Mouse (Mus musculus): ENCODE measurements at regions not wholly inside any gene's neighbourhood (a gene's known extent, or its start where the extent isn't known, plus 50 kb on each side); places are given as distances from the start of the nearest gene placed in this dataset.
A peak's percentile ranks its signal among the peaks of the same experiment; 100 is the strongest.

DNA sequence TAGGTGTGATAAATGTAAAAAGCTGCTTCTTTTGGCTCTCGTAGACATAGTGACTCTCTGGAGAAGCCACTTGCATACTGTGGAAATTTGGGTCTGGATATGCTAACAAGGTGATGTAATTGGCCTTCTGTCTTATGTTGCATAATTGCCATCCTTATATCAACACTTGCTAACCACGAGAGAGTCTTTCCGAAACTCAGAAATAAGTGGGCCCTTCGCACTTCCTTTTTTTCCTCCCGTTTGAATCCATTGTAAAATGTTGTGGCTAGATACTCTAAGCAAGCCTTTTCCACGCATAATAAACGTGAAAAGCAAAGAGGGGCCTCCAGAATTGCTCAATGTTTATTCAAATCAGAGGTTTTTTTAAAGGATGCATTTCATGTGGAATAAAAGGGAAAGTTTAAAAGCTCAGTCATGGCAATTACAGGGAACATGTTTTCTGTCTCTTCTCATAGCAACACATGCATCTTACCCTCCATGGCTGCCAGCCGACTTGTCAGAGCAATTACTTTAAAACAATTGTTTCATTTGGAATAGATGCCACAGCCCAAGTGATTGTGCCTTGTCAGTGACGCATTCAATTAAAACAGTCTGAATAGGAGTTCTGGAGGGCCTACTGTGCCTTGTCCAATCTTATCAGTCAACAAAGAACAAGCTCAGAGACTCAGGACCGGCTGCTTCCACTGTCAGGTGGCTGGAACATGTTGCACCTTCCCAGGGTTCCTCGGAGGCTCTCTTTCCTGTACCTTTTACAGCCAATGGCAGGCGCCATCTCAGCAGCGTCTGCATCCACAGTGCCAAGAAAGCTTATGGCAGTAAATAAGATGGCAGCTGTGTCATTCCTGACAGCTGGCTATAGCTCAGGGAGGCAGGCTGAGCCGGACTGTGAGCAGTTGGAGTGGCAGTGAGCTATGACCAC lies 680.7 kb downstream of the Stpg2 start:
- peak in 1 of 2 experiments; percentile 2 for DNase-seq (ENCODE audit: low spot score in 2 of 2)

DNA sequence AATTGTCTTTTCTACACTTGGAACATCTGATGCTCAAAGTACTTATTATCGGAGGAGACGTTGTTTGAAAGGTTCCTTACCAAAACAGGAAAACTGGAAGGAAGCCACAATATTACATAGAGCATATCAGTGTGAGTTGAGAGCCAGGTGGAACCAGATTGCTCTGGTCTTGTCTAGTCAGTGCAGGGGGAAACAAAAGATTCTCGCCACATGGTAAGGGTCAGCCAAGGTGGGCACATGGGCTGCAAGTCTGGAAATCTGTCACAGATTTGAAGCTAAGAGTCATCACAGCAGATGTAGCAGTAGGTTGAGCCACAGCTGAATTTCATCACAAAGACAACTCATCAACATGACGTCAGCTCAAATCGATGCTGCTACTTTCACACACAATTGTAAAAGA lies 681.8 kb downstream of the Stpg2 start:
- no peak for DNase-seq (ENCODE audit: low spot score in 2 of 2)

DNA sequence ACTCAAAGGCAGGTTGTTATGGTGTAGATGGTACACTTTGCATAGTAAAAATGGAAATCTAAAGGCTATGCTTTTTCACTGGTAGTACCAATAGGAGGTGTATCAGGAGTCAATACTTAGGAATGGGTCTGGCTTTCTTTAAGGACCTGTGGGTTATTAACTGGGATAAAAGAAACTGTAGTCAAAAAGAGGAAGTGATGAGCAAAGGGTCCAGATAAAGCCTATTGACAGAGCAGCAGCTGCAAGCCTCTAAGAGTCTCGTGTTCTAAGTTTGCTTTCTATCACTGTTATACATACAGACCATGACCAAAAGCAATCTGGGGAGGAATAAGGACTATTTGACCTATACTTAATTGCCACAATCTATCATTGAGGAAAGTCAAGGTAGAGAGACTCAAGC lies 683.0 kb downstream of the Stpg2 start:
- DNase-seq (ENCODE audit: low spot score in 2 of 2) = no peak

DNA sequence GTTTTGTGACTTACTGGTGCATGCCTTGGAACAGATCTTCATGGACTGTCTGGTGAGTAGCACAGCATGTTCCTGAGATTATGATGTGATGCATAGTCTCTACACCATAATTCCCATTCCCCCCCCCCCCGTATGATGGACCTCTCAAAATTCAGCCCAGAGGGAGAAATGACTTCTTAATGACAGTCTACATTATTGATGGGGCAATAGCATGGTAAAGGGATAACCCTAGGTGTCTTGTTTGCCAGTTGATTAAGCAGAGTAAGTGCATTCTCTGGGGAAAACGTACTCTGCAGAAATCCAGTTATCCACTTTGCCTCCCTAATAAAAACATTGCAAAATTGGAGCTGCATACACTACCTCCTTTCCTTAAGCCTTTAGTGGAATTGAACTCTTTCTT lies 684.7 kb downstream of the Stpg2 start:
- no peak for DNase-seq (ENCODE audit: low spot score in 2 of 2)

DNA sequence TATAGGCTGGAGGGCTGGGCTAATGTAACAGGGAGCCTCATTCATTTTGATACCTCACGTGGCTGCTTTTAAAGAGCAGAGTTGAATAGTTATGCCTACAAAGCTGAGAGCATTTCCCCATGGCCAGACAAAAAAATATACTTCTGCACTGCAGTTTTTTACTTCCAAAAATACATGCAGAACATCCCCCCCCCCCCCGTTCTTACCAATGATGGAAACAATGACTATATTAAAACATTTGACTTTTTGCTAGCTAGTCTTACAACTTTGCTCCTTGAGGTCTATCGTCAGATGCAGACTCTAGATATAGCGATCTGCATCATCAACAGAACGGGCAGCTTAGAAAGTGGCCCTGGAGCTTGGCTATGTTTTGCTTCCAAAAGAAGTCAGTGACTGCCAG lies 692.4 kb downstream of the Stpg2 start:
- DNase-seq (ENCODE audit: low spot score in 2 of 2) = no peak

DNA sequence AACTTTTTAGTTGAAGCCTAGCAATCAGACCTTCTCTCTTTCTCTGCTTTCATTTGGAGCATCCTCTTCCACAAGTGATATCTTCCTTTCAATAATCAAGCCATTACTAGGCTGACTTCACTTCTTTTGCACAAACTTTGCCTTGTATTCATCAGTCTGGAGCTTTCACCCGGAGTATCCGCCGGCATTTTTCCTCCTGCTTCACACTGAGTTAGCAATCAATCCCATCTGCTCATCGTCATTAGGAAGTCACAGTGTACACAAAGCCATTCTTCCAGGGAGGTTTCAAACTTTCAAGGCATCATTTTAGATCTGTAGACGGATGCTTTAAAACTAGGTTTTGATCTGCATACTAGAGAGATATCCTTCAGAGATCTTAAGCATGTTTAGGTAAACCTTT lies 693.7 kb downstream of the Stpg2 start:
- no peak for DNase-seq (ENCODE audit: low spot score in 2 of 2)

DNA sequence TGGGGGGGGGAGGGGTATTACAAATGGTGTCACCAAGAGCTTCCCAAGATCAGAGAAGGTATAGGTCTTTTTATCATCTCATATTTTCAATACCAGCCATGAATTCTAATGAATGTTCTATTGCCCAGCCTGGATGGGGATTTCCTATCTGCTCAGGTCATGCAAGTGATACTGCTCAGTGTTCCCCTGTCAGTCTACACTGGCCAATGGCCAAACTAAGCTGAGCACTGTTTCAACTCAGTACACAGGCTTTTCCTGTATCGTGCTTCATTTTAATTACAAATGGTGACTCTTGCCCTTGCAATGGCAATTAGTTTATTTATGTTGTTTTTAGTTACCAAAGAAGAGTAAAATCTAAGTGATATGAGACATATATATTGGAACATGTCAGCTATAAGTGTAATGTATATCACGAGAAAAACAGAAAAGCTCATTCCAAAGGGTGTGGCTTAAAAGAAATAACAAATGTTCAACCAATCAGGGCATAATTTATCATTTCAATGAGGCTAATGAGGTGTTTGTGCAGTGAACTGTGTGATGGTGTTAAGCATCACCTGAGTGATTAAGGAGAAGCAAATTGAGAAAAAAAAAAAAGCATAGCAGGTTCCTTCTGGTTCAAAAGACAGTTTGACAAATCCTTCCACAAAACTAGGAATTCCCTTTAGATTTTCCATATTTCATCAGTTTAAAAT lies 708.3 kb downstream of the Stpg2 start:
- DNase-seq (ENCODE audit: low spot score in 2 of 2) = no peak

DNA sequence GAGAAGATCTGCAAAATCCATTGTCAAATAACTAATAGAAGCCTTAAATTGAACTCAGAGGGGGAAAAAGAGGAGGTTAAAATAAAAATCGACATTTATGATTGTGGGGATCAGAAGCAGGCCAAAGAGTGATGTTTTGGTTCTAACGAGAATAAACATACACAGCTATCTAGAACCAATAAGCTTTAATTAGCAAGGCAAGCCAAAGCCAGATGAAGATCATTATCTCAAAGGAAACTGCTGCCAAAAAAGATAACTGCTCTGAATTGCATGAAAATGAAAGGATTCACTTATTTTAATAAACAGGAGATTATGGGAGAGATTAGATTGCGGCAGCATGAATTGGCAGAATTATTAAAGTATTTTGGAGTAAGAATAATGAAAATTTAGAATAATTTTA lies 716.8 kb downstream of the Stpg2 start:
- no peak for DNase-seq (ENCODE audit: low spot score in 2 of 2)

DNA sequence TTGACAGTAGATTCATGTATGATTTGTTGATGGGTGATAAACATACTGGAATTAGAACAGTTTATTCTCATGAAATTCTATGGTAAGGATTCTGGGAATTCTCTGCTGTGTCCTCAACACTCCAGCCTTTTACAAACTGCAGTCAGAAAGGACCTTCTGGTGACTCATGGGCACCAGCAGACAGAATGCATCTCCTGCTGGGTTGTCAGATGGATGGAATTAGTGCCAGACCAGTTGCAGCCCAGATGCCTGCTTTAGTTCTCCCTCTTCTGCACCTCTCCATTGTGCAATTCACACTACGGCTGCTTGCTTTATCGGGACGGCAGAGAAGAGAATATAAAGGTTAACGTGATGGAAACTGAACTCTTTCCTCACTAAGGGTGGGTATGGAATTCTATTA lies 727.5 kb downstream of the Stpg2 start:
- no peak for DNase-seq (ENCODE audit: low spot score in 2 of 2)

DNA sequence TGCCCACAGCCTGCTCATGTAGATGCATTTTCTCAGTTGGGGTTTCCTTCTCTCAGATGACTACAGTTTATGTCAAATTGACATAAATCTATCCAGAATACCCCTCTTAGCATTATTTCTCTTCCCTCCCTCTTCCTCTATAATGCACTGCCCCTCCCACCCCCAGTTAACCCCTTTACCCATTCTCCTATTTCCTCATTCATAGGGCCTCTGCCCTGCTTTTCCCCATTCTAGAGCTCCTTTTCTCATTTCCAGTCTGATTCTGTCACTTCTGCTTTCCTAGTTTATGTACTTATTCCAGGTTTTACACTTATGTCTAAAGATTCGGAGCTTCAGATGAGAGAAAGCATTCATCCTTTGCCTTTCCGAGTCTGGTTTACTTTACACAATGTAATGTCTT lies 740.7 kb downstream of the Stpg2 start:
- DNase-seq (ENCODE audit: low spot score in 2 of 2) = no peak

DNA sequence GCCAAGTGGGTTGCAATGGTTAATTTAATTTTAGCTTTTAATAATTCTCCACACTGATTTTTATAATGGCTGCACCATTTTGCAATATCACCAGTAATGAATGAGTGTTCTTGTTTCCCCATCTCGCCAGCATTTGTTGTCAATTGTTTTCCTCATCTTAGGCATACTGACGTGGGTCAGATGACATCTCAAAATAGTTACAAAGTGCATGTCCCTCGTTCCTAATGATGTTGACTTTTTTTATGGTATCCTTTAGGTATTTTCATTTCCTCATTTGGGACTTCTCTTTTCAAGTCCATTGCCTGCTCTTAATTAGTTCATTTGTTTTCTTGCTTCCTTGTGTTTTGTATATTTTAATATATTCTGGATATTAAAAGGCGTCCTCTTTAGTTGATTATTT lies 741.8 kb downstream of the Stpg2 start:
- no peak for DNase-seq (ENCODE audit: low spot score in 2 of 2)

DNA sequence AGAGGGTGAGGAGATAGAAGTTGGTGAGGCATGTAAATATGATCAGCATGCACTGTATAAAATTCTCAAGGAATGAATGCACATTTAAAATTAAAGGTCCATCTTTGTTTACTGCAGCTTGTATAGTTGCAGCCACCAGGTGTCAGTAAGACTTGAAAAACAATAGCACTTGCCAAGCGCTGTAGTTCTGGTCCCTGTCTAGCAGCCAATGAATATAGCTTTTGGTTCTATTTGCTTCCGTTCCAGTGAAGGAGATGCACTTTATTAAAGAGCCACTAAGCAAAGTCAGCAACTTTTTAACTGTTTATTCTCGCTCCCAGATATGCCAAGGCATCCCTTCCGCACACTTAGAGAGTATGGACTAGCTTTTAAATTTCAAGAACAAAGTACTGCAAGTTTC lies 743.6 kb downstream of the Stpg2 start:
- peak in 1 of 2 experiments; percentile 2 for DNase-seq (ENCODE audit: low spot score in 2 of 2)

DNA sequence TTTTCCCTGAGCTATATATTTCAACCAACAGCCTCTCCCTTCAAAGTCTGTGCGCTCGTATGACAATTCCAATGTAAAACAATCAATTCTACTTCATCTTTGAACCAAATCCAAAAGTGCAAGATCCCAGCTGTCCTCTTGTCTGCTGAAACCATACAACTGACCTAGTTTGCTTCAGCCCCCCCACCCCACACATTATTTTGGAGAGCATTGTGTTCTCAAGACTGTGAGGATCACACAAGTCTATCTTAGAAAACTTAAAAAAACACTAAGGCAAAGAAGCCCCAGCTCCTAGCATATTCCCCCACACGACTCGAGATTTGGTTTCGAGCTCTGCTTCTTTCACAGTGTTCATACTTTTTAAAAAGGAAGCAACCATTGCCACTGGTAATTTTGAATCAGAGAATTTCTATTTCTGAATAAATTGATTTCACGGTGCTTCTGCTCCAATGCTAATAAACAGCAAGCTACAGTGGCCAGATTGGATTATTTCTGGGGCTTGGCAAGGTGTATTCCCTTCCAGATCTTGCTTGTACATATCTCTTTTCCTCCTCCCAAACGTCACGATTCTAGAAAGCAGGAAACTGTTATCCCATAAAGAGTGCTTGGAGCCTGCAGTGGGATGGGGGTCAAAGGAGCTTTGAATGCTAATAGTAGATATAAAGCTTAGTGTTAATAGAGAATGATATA lies 744.7 kb downstream of the Stpg2 start:
- no peak for DNase-seq (ENCODE audit: low spot score in 2 of 2)

DNA sequence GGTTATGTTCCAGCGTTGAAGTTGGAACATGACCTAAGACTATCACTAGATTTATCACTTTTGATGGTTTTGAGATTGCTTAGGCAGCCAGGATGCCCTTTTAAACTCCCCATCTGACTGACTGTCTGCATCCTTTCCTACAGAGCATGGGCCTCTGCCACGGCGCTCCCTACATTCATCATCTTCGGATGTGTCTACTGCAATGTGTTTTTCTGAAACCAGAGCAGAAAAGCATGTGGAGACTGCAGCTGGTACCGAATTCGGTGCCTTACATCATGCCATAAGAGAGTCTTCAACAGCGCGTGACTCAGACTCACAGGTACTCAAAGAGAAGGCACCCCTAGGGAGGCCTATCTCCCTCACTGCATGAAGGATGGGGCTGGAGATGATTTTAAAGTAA lies 746.0 kb downstream of the Stpg2 start:
- no peak for DNase-seq (ENCODE audit: low spot score in 2 of 2)

DNA sequence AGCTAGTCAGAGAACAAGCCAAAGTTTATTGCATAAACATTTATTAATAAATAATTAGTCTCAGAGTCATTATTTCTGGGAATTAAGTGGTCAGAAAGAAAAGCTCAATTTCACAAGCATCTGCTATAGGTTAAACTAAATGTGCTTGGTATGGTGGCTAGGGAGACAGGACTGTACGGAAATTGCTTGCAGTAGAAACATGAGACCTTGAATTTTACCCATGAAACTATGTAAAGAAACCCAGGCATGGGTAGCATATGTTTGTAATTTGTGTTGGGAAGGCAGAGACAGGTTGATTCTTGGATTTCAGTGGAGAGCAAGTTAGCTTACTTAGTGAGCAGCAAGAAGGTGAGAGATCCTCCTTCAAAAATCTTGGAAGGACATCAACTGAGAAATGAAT lies 772.7 kb downstream of the Stpg2 start:
- DNase-seq (ENCODE audit: low spot score in 2 of 2) = no peak

DNA sequence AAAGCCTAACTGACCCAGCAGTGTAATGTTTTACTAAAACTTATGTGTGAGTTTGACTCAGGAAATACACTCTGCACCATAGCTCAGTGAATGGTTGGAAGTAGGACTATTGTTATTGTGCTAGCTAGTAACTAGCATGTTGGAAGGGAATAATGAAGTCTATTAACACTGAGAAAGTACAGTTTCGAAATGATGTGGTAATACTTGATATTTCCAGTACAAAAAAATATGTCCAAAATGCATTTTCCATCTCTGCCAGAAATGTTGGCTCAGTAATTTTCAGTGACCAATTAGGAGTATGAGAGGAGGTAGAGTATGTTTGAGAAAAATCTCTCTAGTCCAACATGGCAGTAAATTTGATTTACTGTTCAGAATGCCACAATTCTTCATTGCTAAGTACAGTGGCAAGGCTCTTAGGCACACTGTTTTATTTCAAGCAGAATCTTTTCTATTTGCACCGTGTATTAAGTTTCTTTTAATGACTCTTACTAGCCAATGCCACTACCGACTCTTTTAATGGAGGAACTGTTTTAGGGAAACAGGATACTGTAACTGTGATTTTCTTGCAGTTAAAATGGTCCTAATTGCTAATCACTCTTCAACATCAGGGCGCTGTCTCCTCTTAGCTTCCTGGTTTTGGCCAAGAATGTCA lies 780.5 kb downstream of the Stpg2 start:
- DNase-seq (ENCODE audit: low spot score in 2 of 2) = no peak

DNA sequence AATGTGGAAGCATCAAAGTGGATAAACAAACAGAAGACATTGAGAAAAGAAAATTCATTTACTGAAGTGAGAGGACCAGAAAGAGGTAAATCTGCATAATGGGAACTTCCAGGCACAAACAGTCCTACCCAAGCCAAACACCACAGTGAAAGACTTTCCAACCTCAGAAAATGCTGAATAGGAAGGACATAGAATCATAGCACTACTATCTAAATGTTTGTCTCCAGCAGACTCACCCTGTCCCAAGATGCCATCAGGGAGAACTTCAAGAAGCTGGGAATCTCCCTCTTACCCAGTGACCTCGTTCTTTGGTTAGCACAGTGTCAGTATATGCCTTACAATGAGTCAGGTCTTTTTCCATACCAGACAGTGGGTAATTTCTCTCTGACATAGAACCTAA lies 783.4 kb downstream of the Stpg2 start:
- no peak for DNase-seq (ENCODE audit: low spot score in 2 of 2)

DNA sequence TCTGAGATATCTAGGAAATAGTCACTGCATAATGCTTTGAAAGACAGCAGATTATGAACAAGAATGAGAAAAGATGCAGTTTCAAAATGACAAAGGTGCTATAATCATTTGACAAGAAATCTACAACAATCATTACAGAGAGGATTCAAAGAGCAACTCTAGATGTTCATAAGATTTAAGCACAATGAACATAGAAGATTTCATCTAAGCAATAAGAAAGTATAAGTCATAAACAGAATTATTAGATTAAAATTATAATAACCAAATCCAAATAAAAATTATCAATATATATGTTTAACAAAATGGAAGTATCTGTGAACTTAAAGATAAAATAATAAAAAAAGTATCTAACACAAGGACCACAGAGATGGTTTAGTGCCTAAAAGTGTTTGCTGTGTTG lies 783.9 kb downstream of the Stpg2 start:
- no peak for DNase-seq (ENCODE audit: low spot score in 2 of 2)

DNA sequence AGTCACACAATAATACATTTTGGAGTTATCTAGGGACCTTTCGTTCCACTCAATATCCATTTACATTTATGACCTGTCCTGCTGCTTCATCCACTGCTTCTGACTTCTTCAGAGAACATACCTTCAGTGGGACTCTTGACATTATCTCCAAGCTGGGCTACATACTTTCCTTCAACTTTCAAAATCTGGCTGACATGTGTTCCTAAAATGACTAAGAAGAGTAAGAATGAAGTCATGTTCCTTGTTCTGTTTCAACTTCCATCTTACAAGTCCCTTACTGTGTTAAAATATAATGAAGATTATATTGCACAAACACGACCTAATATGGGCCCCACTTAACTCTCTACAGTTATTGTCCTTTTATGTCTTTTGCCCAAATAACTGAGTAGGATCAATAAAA lies 807.0 kb downstream of the Stpg2 start:
- no peak for DNase-seq (ENCODE audit: low spot score in 2 of 2)

DNA sequence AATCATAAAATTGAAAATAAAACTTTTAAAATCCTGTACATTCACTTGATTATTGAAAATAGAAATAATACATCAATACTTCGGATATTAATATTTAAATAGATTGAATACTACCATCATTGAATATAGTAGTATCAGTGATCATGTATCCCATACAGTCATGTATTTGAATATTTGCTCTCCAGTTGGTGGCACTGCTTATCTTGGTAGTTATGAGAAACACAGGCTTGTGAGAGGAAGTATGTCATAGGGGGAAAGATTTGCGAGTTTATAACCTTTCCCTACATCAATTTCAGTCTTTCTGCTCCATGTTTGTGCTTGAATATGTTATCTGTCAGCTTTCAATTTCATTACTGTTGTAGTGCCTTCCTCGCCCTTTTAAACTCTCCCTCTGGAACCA lies 828.6 kb downstream of the Stpg2 start:
- DNase-seq (ENCODE audit: low spot score in 2 of 2) = no peak

DNA sequence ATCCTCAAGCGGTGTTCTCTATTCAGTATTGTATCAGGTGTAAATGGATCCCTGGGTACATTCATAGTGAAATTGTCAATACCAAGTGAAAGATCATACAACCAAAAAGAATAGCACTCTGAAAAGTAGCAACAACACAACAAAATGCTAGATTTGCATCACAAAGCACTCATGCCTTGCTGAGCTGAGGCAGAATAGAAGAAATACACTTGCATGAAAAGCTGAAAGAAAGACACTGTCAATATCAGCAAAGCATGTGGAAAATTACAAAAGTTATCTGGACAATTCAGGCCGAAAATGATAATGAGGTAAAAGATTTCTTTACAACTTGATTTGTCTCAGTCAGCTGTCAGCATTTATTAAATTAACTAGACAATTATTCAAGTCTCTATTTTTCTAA lies 829.6 kb downstream of the Stpg2 start:
- no peak for DNase-seq (ENCODE audit: low spot score in 2 of 2)

DNA sequence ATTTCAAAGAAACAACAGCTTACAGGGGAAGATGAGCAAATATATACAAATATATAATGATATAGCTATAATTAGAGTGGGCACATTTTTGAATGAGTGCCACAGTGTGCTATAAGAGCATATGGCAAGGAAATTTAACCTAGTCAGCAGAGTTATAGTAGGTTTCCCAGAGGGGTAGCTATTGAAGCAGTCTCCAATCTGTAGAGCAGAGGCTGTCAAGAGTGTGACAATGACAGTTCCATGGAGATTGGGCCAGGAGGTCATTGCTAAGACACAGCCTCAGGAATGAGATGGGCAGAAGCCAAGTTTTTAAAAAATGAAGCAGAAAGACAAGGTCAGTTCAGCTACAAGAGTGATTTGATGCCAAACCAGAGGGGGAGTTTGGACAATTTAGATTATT lies 839.4 kb downstream of the Stpg2 start:
- DNase-seq (ENCODE audit: low spot score in 2 of 2) = no peak
